16 mouse cellular contexts compared by ENCODE assay signal in the genomic region with DNA sequence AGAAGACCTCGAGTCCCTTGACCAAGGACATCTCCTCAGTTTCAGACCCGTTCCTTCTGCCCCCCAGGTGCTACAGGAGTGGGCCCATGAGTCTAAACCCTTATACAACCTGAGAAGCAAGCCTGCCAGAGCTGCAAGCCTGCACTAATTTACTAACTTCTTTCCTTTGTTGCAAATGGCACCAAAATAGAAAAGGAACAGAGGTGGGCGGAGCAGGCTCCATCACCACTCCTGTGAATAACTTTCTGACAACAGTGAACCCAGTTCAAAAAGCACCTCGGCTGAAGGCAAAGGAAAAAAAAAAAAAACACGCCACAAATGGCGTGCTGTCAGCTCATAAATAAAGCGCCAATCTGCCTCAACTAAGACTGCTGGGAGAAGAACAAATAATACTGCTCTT.
DNase-seq lines count a peak whose midpoint lies in the region; ATAC-seq and TF ChIP-seq lines count a peak whose summit lies in the region.
"Had no signal": no experiment of that assay in that cellular context is flagged by ENCODE, and none has a peak within 500 bp of the region (broad histone marks: within the 10 kb centered on the region; RNA-seq: fewer than 3 reads in every experiment).

No protein-coding gene starts in this region.

- H3K4me3 ChIP-seq in spleen, adult 2 months (ENCODE audit: extremely low read depth, insufficient read depth, insufficient read length): no peak overlapping the region
- H3K4me3 ChIP-seq: hindbrain, embryonic 10.5 days; midbrain, embryonic 12.5 days had no signal

- no peak for TF ChIP-seq POLR2A in spleen, adult 2 months (IDR thresholded peaks at IDR 0.05; ENCODE audit: low read depth, low read length)

- ATAC-seq in inflammation-experienced regulatory T-cells, adult 6 months: peak; percentile 39
- ATAC-seq: intestine, postnatal 0 days; liver, postnatal 0 days; Patski had no signal

- WGBS in spleen, adult 2 months: 63% methylated on average over 7 of the region's 7 CpGs

- H3K4me1 ChIP-seq in spleen, adult 2 months (ENCODE audit: control insufficient read depth, insufficient read depth, insufficient read length): peaks cover 18% of the 10 kb centered on the region

- DNase-seq in layer of hippocampus, adult 11-12 months (ENCODE audit: low spot score): peak; percentile 40
- no peak for DNase-seq in layer of hippocampus, postnatal 10 days (ENCODE audit: low spot score in 2 of 2)
- DNase-seq in spleen, adult 2 months (ENCODE audit: low read depth in 1 of 2, low spot score in 2 of 2): no peak
- no peak for DNase-seq in spleen, postnatal 4 days (ENCODE audit: low spot score in 2 of 2)
- DNase-seq in telencephalon, adult 2 months (ENCODE audit: low read depth, low spot score): peak; percentile 79
- no peak for DNase-seq in ovary, postnatal 10 days (ENCODE audit: low spot score)
- DNase-seq: cerebellum, adult 9-10 months; gastrocnemius, postnatal 10 days; liver, postnatal 0 days; lung, postnatal 36 days; thymus, postnatal 14 days had no signal

- peak overlapping the region; percentile 54 for H3K27ac ChIP-seq in spleen, adult 2 months (ENCODE audit: insufficient read depth, low read length)

- no peak for TF ChIP-seq CTCF in spleen, adult 2 months (IDR thresholded peaks at IDR 0.05; ENCODE audit: extremely low read depth, insufficient read depth, insufficient read length, insufficient replicate concordance)

- no peaks in the 10 kb centered on the region for H3K36me3 ChIP-seq in spleen, adult 2 months (ENCODE audit: control insufficient read depth, insufficient read depth, low read length)
- H3K36me3 ChIP-seq: hindbrain, embryonic 10.5 days; midbrain, embryonic 12.5 days had no signal

- H3K27me3 ChIP-seq in spleen, adult 2 months (ENCODE audit: control insufficient read depth, insufficient read depth, low read length): no peaks in the 10 kb centered on the region
- H3K27me3 ChIP-seq: midbrain, embryonic 12.5 days; Patski had no signal

Comparison
In these comparisons a context has a peak if more than half of its experiments do, and no peak if none do; other contexts are left out.
1. DNase-seq: peak in layer of hippocampus, adult 11-12 months (single experiment) and telencephalon, adult 2 months (single experiment); none in layer of hippocampus, postnatal 10 days (0 of 2), spleen, adult 2 months (0 of 2), spleen, postnatal 4 days (0 of 2) and ovary, postnatal 10 days (single experiment).